Mouse (Mus musculus): ENCODE measurements around the gene Numb. TPM values are rescaled to one million over a fixed set of nuclear protein-coding genes. Genes with fewer than 3 reads are reported as not detected.

The Numb gene
- total RNA-seq (2023): 128 and 146 TPM in 2 replicates

DNA sequence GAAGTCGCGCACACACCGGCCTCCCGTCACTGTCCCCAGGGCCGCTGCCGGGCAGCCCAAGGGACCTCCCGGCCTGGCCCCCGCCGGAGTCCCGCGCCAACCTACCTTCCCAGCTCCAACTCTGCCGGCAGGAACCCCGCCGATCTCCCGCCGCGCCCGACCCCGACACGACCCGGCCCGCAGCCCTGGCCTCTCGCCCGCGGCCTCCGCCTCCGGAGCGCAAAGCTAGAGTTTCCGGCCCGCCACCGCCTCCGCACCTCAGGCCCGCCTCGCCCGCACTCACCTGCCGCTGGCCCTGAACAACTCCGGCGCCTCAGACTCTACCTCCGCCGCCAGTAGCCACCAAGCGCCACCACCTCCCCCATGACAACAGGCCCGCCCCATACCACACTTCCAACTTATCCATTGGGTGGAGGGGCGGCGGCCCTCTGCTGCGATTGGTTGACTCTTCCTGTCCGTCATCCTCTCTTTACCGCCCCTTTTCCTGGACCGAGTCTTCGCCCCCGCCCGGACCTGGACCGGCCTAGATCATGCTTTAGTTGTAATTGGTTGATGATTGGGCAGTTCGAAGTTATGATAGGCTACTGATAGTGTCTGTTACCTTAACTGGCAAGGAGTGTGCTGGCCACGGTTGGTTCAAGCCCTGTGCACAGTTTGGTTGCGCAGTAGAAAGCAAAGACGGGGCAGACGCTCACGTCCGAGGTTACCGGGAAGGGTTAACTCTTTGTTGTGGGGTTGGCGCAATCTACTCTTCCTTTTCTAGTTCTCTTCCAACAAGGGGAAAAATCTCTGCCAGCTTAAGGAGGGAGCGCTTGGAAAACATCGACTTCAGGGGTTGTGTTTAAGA is at the start of gene Numb:
Numb (minus strand) TSS at position 400 of the 847 bp plus-strand sequence.

DNA sequence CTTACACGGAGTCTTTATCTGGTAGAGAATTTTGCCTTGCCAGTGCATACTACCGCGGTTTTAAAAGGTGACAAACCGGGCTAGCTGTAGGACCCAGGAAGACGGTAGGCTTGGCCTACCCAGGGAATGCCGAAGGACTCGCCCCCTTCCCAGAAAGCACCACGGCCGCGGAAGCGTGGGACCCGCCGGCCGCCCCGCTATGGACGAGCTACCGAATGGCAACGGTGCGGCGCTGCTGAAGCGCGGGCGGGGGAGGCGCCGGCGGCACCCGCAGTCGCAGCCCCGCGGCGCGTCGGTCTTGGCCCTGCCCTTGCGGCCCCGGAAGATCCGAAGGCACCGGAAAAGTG is 28.7 kb upstream of the Numb start, which contains the start of gene Riox1:
Riox1 (plus strand) TSS at position 116 of the 347 bp plus-strand sequence.

DNA sequence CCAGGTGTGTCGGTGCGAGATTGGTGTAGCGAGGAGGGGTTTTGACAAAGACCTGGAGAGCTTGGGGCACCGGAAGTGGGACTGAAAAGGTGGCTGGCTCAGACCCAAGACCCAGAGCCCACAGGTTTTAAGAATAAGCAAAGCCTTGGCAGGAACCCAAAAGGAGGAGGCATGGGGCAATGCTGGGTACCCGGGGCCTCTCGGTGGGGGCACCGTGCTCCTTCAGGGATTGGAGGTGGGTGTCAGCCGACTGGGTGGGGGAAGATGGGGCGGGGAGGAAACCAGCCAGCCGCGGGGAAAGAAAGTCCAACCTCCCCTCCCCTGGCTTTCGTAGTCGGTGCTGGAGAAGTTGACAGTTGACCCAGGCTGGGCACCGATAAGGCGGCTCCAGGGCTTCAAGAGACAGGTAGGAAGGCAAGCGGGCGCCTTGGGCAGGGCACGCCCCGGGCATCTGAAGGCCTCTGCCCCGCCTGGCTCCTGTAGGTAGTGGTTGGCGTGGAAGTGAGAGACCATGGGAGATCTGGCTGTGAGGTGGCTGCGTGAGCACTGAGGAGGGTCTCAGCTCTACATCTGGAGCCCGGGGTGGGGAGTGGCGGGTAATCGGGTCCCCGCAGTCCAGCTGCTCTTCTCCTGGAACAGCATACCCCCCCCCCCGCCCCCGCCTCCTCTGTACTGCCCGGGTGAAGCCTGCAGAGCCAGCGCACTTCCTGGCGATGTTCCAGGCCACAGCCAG is 158.3 kb downstream of the Numb start, which contains the start of gene Papln:
Papln (plus strand) TSS at position 324 of the 733 bp plus-strand sequence.

Other genes with a start within 250 kb of the Numb start
- 143 and 178 TPM in 2 replicates for gene Psen1, start 233.8 kb downstream of the Numb start, total RNA-seq (2023)
- gene Papln, start 158.3 kb downstream of the Numb start, total RNA-seq (2023): 0.14 TPM in 1 of 2 replicates, not detected in the other
- 38.5 and 50.5 TPM in 2 replicates for gene Riox1, start 28.7 kb upstream of the Numb start, total RNA-seq (2023)
- gene Heatr4, start 62.9 kb upstream of the Numb start, total RNA-seq (2023): not detected in 2 replicates
- 4.6 and 5.4 TPM in 2 replicates for gene Acot2, start 65.9 kb upstream of the Numb start, total RNA-seq (2023)
- 10.6 and 15.6 TPM in 2 replicates for gene Acot1, start 87.6 kb upstream of the Numb start, total RNA-seq (2023)
- 0.16 TPM in 1 of 2 replicates, not detected in the other for gene Acot4, start 116.4 kb upstream of the Numb start, total RNA-seq (2023)
- not detected in 2 replicates for gene Gm49366, start 117.0 kb upstream of the Numb start, total RNA-seq (2023)
- gene Acot3, start 130.2 kb upstream of the Numb start, total RNA-seq (2023): not detected in 2 replicates
- not detected in 2 replicates for gene Acot5, start 147.4 kb upstream of the Numb start, total RNA-seq (2023)
- gene Acot6, start 178.7 kb upstream of the Numb start, total RNA-seq (2023): 0.34 TPM in 1 of 2 replicates, not detected in the other
- gene Dnal1, start 192.4 kb upstream of the Numb start, total RNA-seq (2023): 0.57 TPM in 1 of 2 replicates, not detected in the other
- gene Pnma1, start 226.6 kb upstream of the Numb start, total RNA-seq (2023): 2.7 and 7.8 TPM in 2 replicates